Mouse (Mus musculus) layer of hippocampus, postnatal 25 days (tissue): Measurements from ENCODE around the gene Sspn. TPM values are rescaled to one million over a fixed set of nuclear protein-coding genes. Genes with fewer than 3 reads are reported as not detected.

Experiments
- DNase-seq, 2 experiments: peaks; one replicate each; pipeline ENCODE4 v3.0.0; 2022; ENCODE audit warnings: mixed read lengths in 2 of 2, low spot score in 1 of 2; ENCODE audit errors: extremely low spot score in 1 of 2
- total RNA-seq, 2 experiments: library from RNA; stranded (reverse); gene quantifications; 2 replicates each; pipeline ENCODE4 v1.2.3; 2021

Sspn gene
- total RNA-seq, result 1 to 10 TPM; 4.6 to 5.2 TPM

DNA sequence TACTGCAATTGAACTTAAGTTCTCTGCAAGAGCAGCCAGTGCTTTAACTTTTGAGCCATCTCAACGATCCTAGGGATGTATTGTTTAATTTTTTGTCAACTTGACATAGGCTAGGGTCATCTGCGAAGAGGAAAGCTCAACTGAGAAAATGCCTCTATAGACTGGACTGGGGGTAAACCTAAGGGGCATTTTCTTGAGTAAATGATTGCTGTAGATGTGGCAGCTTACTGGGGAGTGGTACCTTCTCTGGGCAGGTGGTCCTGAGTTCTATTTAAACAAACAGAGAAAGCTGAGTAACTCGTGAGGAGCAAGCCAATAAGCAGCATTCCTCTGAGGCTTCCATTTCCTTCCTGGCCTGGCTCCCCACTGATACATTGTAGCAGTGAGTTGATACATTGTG is at the start of gene Sspn:
TSS of gene Sspn (plus strand) at position 301 of the 400 bp plus-strand sequence.
- DNase-seq, result no peak

- DNase-seq, result no peak
Measured at GRCm38 (mm10) chr6:145883010-145883409, 48.4 kb upstream of the Sspn start.

DNA sequence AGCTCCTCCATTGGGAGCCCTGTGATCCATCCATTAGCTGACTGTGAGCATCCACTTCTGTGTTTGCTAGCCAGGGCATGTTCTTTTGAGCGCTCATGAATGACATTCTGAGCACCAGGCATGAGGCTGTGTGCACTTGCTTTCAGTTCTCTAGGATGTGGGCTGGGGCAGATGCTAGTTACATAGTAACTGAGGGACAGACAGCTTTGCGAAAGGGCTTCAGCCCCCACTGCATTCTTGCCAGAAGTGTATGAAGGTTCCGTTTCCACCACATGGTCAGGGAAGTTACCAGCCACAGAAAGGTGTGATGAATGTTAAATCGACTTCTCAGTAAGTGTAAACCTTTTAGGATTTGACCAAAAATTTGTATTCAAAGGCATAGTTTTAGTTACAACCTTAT is 47.8 kb upstream of the Sspn start:
- DNase-seq, result no peak

DNA sequence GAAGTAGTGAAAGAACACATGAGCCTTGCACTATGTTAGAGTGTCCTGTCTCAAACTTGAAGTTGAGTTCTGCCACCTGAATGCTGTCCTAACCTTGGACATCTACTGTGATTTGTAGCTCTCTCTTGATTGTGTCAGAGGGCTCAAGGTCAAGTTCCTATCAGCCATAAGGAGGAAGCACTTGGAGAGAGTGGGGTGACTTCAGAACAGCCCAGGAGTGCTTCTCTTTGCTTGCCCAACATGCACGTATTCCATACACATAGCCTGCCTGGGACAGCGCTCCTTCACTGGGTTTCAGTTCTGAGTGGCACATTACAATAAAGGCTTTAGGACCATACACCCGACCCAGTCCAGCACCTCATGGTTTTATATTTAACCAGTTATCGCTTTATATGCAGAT is 46.4 kb upstream of the Sspn start:
- no peak for DNase-seq

- DNase-seq, result no peak
Measured at GRCm38 (mm10) chr6:145886277-145886676, 45.2 kb upstream of the Sspn start.

DNA sequence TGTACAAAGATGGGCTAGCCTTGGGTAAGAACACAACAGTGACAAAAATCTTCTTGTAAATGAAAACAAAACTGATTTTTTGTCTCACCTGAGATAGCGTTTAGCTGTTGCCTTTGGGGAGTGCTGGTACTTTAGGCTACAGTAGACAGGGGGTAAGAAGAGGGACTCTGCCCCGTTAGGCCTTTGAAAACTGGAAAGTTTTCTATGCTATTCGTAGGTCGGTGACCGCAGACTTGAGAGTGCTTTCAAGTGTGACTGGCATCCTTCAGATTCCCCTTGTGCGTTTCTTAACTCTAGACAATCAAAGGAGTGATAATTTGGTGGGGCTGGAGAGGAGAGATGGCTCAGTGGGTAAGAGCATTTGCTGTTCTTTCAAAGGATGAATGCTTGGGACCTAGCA is 43.7 kb upstream of the Sspn start:
- DNase-seq, result no peak

DNA sequence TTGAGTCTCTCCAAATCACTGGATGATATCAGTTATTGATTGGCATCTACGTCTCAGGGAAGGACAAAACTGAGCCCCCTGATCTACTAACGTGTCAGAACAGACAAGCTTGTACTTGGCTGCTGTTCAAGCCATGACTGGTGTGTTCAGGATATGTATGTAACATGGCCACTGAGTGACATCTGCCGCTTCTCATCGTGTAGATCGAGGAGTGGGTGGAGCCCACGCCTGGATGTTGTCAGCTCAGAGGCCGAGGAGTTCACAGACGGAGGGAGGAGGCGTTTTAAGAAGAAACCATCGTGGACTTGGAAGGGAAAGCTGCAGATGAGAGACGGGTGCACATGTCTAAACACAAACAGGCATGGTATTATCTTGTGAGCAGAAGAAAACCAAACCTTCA is 39.5 kb upstream of the Sspn start:
- DNase-seq, result no peak

- no peak for DNase-seq
Measured at GRCm38 (mm10) chr6:145892381-145893265, 38.8 kb upstream of the Sspn start.

GRCm38 (mm10) chr6:145893366-145894021 is 37.9 kb upstream of the Sspn start:
- DNase-seq, result no peak

DNA sequence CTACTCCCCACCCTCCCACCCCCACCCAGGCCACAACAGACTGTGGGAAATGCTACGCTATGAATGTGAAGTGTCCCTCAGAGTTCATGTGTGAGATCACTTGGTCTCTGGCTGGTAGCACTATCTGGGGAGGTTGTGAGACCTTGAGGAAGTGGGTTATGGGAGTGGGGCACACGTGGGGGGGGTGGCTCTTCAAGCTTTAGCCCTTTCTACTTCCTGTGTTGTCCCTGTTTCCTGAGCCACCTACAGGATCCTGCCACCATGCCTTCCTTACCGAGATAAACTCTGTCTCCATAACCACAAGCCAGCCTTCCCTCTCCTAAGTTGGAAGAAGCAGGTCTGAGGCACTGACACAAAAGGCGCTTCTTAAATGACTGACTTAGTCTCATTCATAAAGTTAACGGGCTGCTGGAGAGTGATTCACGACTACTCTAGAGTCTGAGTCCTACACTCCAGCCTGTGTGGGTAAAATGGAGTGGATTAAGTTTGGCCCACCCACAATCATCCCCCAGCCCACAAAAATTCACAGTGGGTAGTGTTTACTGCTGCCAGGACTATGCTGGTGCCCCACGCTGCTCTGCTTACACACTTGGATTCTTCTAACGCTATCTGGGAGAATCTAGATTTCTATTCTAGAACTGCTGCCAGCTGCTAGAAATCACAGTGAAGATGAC is 36.6 kb upstream of the Sspn start:
- no peak for DNase-seq

DNA sequence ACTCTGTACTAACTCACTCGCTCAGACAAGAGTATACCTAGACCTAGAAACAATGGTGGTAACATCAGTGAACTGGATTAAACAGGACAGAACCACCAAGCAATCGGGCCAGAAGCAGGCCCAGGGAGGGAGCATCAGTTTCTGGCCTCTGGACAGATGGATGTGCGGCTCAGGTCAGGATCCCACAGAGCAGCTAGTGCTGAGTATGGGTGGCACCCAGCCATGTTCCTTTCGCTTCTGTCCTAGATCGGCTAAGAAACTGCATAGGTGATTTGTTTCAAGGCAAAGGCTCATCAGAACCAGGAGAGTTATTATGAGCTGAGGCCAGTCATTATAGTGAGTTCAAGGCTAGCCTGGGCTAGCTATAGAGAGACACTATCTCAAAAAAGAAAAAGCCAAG is 27.3 kb upstream of the Sspn start:
- DNase-seq, result no peak

- DNase-seq, result no peak
Measured at GRCm38 (mm10) chr6:145904616-145905015, 26.8 kb upstream of the Sspn start.

- no peak for DNase-seq
Measured at GRCm38 (mm10) chr6:145906096-145906890, 25.1 kb upstream of the Sspn start.

GRCm38 (mm10) chr6:145909943-145910342 is 21.5 kb upstream of the Sspn start:
- DNase-seq, result no peak

DNA sequence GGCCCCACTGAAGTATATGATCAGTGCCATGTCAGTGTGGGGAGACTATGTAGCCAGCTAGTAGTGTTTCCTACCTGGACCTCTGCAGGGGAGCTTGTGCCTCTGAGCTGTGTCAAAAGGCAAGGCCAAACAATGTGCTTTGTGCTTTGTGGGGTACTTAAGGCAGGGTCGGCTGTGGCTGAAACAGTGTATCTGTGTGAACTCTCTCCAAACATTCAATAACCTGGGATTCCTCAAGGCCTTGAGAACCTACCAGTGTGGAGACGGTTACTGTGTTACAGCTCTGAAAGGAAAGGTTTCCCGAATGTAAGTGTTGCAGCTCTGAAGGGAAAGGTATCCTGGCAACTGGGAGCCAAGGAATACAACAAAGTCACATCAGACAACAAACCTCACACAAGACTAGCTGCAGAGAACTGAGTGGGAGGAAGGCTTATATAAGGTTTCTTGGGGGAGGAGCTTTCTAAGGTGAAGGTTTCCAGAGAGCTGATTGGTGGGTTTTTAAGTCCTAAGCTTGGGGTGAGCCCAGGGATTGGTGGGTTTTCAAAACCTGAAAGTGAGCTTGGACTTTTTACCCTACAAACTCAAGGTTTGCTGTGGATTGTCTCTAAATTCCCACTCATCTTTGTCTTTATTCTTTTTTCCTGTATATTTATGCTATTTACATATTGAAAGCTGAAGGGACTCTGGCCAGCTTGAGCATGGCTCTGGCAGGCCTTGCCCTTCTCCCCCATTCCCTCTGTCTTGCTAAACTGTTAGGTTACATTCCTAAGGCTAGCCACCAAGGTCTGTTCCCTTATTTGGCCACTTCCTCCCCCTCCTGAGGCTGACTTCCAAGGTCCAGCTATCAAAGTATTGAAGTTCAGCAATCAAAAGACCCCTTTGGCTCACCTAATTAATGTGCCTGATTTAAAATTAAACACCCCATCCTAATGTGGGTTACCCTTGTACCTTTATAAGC is 20.7 kb upstream of the Sspn start:
- no peak for DNase-seq

- DNase-seq, result no peak
Measured at GRCm38 (mm10) chr6:145912232-145912631, 19.2 kb upstream of the Sspn start.

DNA sequence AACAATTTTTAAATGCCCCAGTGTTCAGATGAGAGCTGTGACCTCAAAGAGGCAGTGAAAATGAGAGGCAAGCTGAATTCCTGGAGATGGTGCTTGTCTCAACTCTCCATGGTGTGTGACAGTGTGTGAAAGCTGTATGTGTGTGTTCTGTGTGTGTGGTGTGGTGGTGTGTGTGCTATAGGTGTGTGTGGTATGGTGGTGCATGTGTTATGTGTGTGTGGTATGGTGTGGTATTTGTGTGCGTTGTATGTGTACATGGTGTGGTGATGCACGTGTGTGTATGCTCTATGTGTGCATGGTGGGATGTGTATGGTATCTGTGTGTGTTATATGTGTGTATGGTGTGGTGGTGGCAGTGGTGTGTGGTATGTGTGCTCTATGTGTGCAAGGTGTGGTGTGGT is 16.0 kb upstream of the Sspn start:
- DNase-seq, result no peak

DNA sequence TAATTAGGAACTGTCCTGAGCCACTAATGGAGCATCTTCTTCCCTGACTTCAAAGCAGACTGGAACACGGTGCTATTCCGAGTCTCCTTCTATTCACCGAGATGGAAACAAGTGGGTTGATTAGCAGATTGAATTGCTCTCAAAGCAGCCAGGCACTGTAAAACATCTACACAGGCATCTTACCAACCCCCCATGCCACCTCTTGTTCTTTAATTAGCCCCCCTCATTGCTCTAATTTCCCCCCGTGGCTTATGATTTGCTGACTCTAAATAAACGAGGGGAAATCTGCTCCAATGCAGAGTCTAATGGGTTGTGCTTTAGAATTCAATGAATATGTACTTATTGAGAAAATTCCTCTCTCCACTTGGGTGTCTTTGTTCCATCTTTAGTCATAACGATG is 15.0 kb upstream of the Sspn start:
- no peak for DNase-seq

- DNase-seq, result no peak
Measured at GRCm38 (mm10) chr6:145918236-145918635, 13.2 kb upstream of the Sspn start.
